In the genomic region with DNA sequence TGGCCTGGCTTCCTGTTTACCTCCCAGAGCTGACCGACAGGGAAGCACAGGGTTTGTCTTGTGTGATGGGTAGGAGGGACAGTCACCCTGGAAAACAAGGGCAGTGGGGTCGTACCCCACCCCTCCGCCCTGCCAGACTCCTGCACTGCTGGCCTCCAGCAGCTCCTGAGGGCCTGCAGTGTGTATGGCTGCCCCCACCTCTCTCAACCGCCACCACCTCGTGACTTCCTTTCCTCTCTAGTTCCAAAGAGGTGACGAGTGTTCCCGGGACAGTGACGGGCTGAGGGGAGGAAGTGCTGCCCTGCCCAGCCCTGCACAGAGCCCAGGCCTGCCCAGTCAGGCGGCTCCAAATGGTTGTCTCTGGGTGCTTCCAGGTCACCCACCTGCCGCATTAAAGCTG, we compare ENCODE assay signal across 8 mouse cellular contexts. TPM values are rescaled to one million over a fixed set of nuclear protein-coding genes. Genes with fewer than 3 reads are reported as not detected.
DNase-seq lines count a peak whose midpoint lies in the region; ATAC-seq lines count a peak whose summit lies in the region.

No protein-coding gene starts in this region.

- peak overlapping the region; percentile 41; the same call in 1 of the 2 replicates for H3K9ac ChIP-seq in embryonic facial prominence, embryonic 13.5 days
- H3K9ac ChIP-seq in liver, embryonic 16.5 days (ENCODE audit: low read depth, low read length) = peak overlapping the region; percentile 40

- H3K9me3 ChIP-seq in embryonic facial prominence, embryonic 13.5 days = no peaks in the 10 kb centered on the region
- no peaks in the 10 kb centered on the region for H3K9me3 ChIP-seq in liver, embryonic 16.5 days (replicated peaks; ENCODE audit: control insufficient read depth, low read length)

- H3K36me3 ChIP-seq in embryonic facial prominence, embryonic 13.5 days = peaks cover 23% of the 10 kb centered on the region
- H3K36me3 ChIP-seq in liver, embryonic 16.5 days (ENCODE audit: control insufficient read depth, insufficient read depth) = no peaks in the 10 kb centered on the region

- peak; percentile 59 for DNase-seq in cerebellum, adult 9-11 months
- DNase-seq in cerebellum, postnatal 4 days (ENCODE audit: low spot score in 2 of 2) = no peak
- DNase-seq in spleen, postnatal 4 days (ENCODE audit: low spot score in 2 of 2) = peak; percentile 56 to 79
- no peak for DNase-seq in MN1 (ENCODE audit: low spot score)
- DNase-seq in urinary bladder, postnatal 14 days (ENCODE audit: low spot score) = no peak

- no peaks in the 10 kb centered on the region for H3K27me3 ChIP-seq in embryonic facial prominence, embryonic 13.5 days
- H3K27me3 ChIP-seq in liver, embryonic 16.5 days (ENCODE audit: control insufficient read depth, insufficient read depth, low read depth, low read length) = no peaks in the 10 kb centered on the region

- no peak for ATAC-seq in embryonic facial prominence, embryonic 13.5 days (ENCODE audit: insufficient number of reproducible peaks, insufficient read depth, low FRiP score, low TSS enrichment, low read depth)
- ATAC-seq in inflammation-experienced regulatory T-cells, adult 6 months = peak; percentile 70
- ATAC-seq in liver, embryonic 16.5 days (ENCODE audit: low read depth) = peak; percentile 25

- H3K4me1 ChIP-seq in embryonic facial prominence, embryonic 13.5 days = peaks cover 40% of the 10 kb centered on the region
- H3K4me1 ChIP-seq in liver, embryonic 16.5 days (ENCODE audit: control insufficient read depth, low read depth, low read length) = peaks cover 93% of the 10 kb centered on the region

- 48% methylated on average over 10 of the region's 10 CpGs for WGBS in embryonic facial prominence, embryonic 13.5 days
- 22% methylated on average over 10 of the region's 10 CpGs for WGBS in liver, embryonic 16.5 days (ENCODE audit: insufficient replicate concordance)

- H3K4me3 ChIP-seq in embryonic facial prominence, embryonic 13.5 days = no peak overlapping the region
- H3K4me3 ChIP-seq in liver, embryonic 16.5 days (ENCODE audit: low read depth, low read length) = no peak overlapping the region

- 0 out of 2 replicates have a peak overlapping the region, but pooled peaks have one; percentile 3 for H3K27ac ChIP-seq in embryonic facial prominence, embryonic 13.5 days
- peak overlapping the region; percentile 90 for H3K27ac ChIP-seq in liver, embryonic 16.5 days (ENCODE audit: low read length)

- H3K4me2 ChIP-seq in embryonic facial prominence, embryonic 13.5 days = no peak overlapping the region
- peak overlapping the region; percentile 18; the same call in 1 of the 2 replicates for H3K4me2 ChIP-seq in liver, embryonic 16.5 days (ENCODE audit: low read depth, low read length)

RNA-seq across cellular contexts. Expression of a gene that starts 5.1 kb away (rescaled TPM):
- polyA plus RNA-seq in embryonic facial prominence, embryonic 13.5 days (2015; fragmentation: Nextera tagmentation; extraction: Ambion mirVana) = 56.0 and 57.6 TPM in 2 replicates
- 10 to 100 TPM; 10.7 to 15.9 (median 14.4) TPM for polyA plus RNA-seq in inflammation-experienced regulatory T-cells, adult 6 months (2017; shearing (Covaris generic))
- polyA plus RNA-seq in liver, embryonic 16.5 days (2015; fragmentation: Nextera tagmentation; extraction: Ambion mirVana) = 13.9 and 14.7 TPM in 2 replicates

RNA-seq across cellular contexts. Expression of a gene that starts 6.5 kb away (rescaled TPM):
- polyA plus RNA-seq in embryonic facial prominence, embryonic 13.5 days (2015; fragmentation: Nextera tagmentation; extraction: Ambion mirVana) = 5.0 and 7.2 TPM in 2 replicates
- polyA plus RNA-seq in inflammation-experienced regulatory T-cells, adult 6 months (2017; shearing (Covaris generic)) = 1 to 10 TPM; 1.7 to 3.2 (median 1.9) TPM
- 0.82 and 1.4 TPM in 2 replicates for polyA plus RNA-seq in liver, embryonic 16.5 days (2015; fragmentation: Nextera tagmentation; extraction: Ambion mirVana)

RNA-seq across cellular contexts. Expression of a gene that starts 23.1 kb away (rescaled TPM):
- polyA plus RNA-seq in embryonic facial prominence, embryonic 13.5 days (2015; fragmentation: Nextera tagmentation; extraction: Ambion mirVana) = 43.2 and 46.9 TPM in 2 replicates
- 1 to 10 TPM; 2.9 to 6.5 (median 4.1) TPM for polyA plus RNA-seq in inflammation-experienced regulatory T-cells, adult 6 months (2017; shearing (Covaris generic))
- polyA plus RNA-seq in liver, embryonic 16.5 days (2015; fragmentation: Nextera tagmentation; extraction: Ambion mirVana) = 18.4 and 18.7 TPM in 2 replicates

RNA-seq across cellular contexts. Expression of a gene that starts 30.7 kb away (rescaled TPM):
- 7.1 and 7.3 TPM in 2 replicates for polyA plus RNA-seq in embryonic facial prominence, embryonic 13.5 days (2015; fragmentation: Nextera tagmentation; extraction: Ambion mirVana)
- polyA plus RNA-seq in inflammation-experienced regulatory T-cells, adult 6 months (2017; shearing (Covaris generic)) = 10 to 100 TPM in 2 of 3 experiments, 1 to 10 TPM in 1; 10.0 to 21.7 (median 17.0) TPM
- polyA plus RNA-seq in liver, embryonic 16.5 days (2015; fragmentation: Nextera tagmentation; extraction: Ambion mirVana) = 4.3 and 4.5 TPM in 2 replicates

RNA-seq across cellular contexts. Expression of a gene that starts 31.1 kb away (rescaled TPM):
- polyA plus RNA-seq in embryonic facial prominence, embryonic 13.5 days (2015; fragmentation: Nextera tagmentation; extraction: Ambion mirVana) = 61.9 and 67.9 TPM in 2 replicates
- 10 to 100 TPM in 2 of 3 experiments, 1 to 10 TPM in 1; 9.9 to 12.4 (median 12.3) TPM for polyA plus RNA-seq in inflammation-experienced regulatory T-cells, adult 6 months (2017; shearing (Covaris generic))
- 24.2 and 26.3 TPM in 2 replicates for polyA plus RNA-seq in liver, embryonic 16.5 days (2015; fragmentation: Nextera tagmentation; extraction: Ambion mirVana)

Comparison
In these comparisons a context has a peak if more than half of its experiments do, and no peak if none do; other contexts are left out.
1. DNase-seq: peak in cerebellum, adult 9-11 months (single experiment) and spleen, postnatal 4 days (2 of 2); none in cerebellum, postnatal 4 days (0 of 2), MN1 (single experiment) and urinary bladder, postnatal 14 days (single experiment).